Mouse (Mus musculus) midbrain, postnatal 0 days (tissue): ENCODE data around the gene Ccdc22. TPM values are rescaled to one million over a fixed set of nuclear protein-coding genes. Genes with fewer than 3 reads are reported as not detected.

Source experiments
- ATAC-seq: fragments of 200-750 bp; cut with Nextera tagmentation; 2 replicates; pipeline ENCODE4 v1.8.0; 2017; ENCODE audit warnings: moderate number of reproducible peaks, mild to moderate bottlenecking, moderate TSS enrichment, moderate library complexity; ENCODE audit not compliant: low FRiP score
- DNase-seq: peaks from one replicate; pipeline ENCODE4 v3.0.0-alpha.2; 2015; ENCODE audit warnings: low spot score
- H3K27ac ChIP-seq: fragments of 300-500 bp; sonication (generic); 2 replicates; pipeline ENCODE4 v1.5.1; 2014; ENCODE audit warnings: low read depth, mild to moderate bottlenecking, low read length, mixed read lengths
- H3K27me3 ChIP-seq: fragments of 300-500 bp; sonication (generic); 2 replicates; pipeline ENCODE4 v1.6.1; 2014; ENCODE audit warnings: low read length, control low read depth, mixed read lengths; ENCODE audit not compliant: insufficient read depth
- H3K36me3 ChIP-seq: fragments of 300-500 bp; sonication (generic); 2 replicates; pipeline ENCODE4 v1.6.1; 2014; ENCODE audit warnings: low read length, control low read depth, mixed read lengths; ENCODE audit not compliant: insufficient read depth
- H3K4me1 ChIP-seq: fragments of 300-500 bp; sonication (generic); 2 replicates; pipeline ENCODE4 v1.6.1; 2014; ENCODE audit warnings: mild to moderate bottlenecking, control low read depth, antibody characterized with exemption, low read length, mixed read lengths; ENCODE audit not compliant: insufficient read depth
- H3K4me2 ChIP-seq: fragments of 300-500 bp; sonication (generic); 2 replicates; pipeline ENCODE4 v1.6.1; 2014; ENCODE audit warnings: low read depth, mild to moderate bottlenecking, low read length, mixed read lengths; ENCODE audit not compliant: poor library complexity, severe bottlenecking
- H3K4me3 ChIP-seq: fragments of 300-500 bp; sonication (generic); 2 replicates; pipeline ENCODE4 v1.5.1; 2014; ENCODE audit warnings: low read depth, mild to moderate bottlenecking, low read length, moderate library complexity
- H3K9ac ChIP-seq: fragments of 300-500 bp; sonication (generic); replicated peaks from 2 replicates; pipeline ENCODE4 v1.6.1; 2014; ENCODE audit warnings: mild to moderate bottlenecking, low read length, moderate library complexity, mixed read lengths; ENCODE audit not compliant: poor library complexity, severe bottlenecking
- H3K9me3 ChIP-seq: fragments of 300-500 bp; sonication (generic); 2 replicates; pipeline ENCODE4 v1.6.1; 2016; ENCODE audit warnings: low read length, control low read depth
- CTCF ChIP-seq: IDR thresholded peaks from 2 replicates; pipeline ENCODE4 v1.5.1; 2016; ENCODE audit warnings: antibody characterized with exemption, mild to moderate bottlenecking
- WGBS: fragments of 180-500 bp; shearing (Covaris S2); extraction: QIAGEN DNeasy Blood & Tissue Kit; methylation state at CpG from one replicate; pipeline ENCODE4 v1.1.7; 2014; 5-methylcytosine and 5-hydroxymethylcytosine counted together
- polyA plus RNA-seq: library from polyadenylated mRNA; unstranded; fragments of >200 nt; fragmentation: Nextera tagmentation; extraction: Ambion mirVana; gene quantifications from 2 replicates; pipeline ENCODE4 v1.2.1, GENCODE M21; 2015
- total RNA-seq: library from RNA; depleted of rRNA; stranded (reverse); fragments of >200 nt; gene quantifications from 2 replicates; pipeline ENCODE4 v1.2.3, GENCODE M21; 2014

Gene Ccdc22
- total and polyA plus RNA-seq, 2 experiments from 2014 or later, result 20.0 to 32.3 TPM

GRCm38 (mm10) chrX:7572466-7572865, 32.9 kb downstream of the Ccdc22 start:
- peaks cover 4% of the 10 kb centered on the region; the same call in 1 of the 2 replicates for H3K4me1 ChIP-seq
- H3K4me2 ChIP-seq, result 0 out of 2 replicates have a peak overlapping the region, but pooled peaks have one; percentile 53
- H3K9me3 ChIP-seq, result no peaks in the 10 kb centered on the region

DNA sequence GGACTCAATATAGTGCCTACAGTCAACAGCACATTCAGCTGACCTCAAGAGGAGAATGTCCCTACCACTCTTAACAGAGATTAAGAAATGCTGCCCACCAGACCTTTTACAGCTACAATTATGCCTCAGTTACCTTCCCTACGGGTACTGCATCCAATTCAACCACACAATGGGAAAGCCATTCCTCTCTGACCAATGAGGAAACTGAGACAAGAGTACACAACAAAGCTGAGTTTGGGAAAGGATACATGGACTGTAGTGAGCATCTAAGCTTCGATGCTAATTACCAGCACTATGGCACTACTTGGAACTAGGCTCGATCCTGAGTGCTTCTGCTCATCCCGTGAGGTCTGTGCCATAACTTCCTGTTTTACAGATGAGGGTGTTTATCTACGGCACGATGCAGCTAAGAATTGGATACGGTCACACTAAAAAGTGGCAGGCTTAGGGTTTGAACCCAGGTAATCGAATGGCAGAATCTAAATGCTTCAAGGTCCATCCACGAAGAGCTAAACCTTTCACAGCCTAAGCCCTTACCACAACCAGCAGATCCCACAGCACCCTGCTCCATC, 33.7 kb downstream of the Ccdc22 start:
- H3K4me1 ChIP-seq, result peaks cover 4% of the 10 kb centered on the region; the same call in 1 of the 2 replicates
- no peak for ATAC-seq
- no peak overlapping the region for H3K27ac ChIP-seq
- no peaks in the 10 kb centered on the region for H3K27me3 ChIP-seq
- WGBS, result 91% methylated on average over 9 of the region's 9 CpGs
- no peak for TF ChIP-seq CTCF
- no peak overlapping the region for H3K4me2 ChIP-seq
- no peak for DNase-seq
- no peaks in the 10 kb centered on the region for H3K36me3 ChIP-seq
- H3K9ac ChIP-seq, result no peak overlapping the region
- no peak overlapping the region for H3K4me3 ChIP-seq
- H3K9me3 ChIP-seq, result no peaks in the 10 kb centered on the region

More at GRCm38 (mm10) chrX:7572466-7572865, 32.9 kb downstream of the Ccdc22 start:
- no peak overlapping the region for H3K27ac ChIP-seq
- TF ChIP-seq CTCF, result no peak
- WGBS, result 83% methylated on average over 10 of the region's 10 CpGs
- no peaks in the 10 kb centered on the region for H3K27me3 ChIP-seq
- ATAC-seq (no peak), DNase-seq (no peak)
- no peaks in the 10 kb centered on the region for H3K36me3 ChIP-seq
- no peak overlapping the region for H3K9ac ChIP-seq
- H3K4me3 ChIP-seq, result no peak overlapping the region

DNA sequence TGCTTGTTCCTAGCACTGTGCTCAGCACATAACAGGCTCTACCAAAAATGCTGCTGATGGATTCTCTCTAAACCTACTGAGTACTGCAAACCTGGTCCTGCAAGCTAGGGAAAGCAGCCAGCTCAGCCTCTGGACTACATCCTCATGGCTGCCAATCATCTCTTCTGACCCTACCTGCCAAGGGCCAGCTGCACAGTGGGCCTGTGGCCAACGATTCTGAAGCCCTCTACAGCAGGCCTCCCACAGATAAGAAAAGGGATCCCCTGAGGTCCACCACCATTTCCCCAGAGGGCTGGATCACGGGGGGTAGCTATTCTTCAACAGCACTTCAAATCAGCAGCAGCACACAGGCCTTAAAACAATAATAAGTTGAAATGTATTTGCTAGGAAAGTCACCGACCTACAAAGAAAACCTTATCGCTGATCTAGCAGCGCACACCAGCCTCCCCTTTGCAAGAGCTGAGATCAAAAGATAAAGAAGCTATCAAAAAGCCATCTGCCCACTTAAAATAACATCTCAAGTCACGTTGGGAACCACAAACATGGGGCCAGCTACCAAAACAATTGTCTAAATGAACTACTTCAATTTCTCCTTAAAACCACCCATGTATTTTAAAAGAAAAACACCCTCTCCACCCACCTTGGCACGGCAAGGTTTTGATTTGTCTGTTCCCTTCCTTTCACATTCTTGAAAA, 34.7 kb downstream of the Ccdc22 start:
- H3K9me3 ChIP-seq, result no peaks in the 10 kb centered on the region
- DNase-seq (no peak), ATAC-seq (no peak)
- no peak overlapping the region for H3K4me3 ChIP-seq
- no peak overlapping the region for H3K4me2 ChIP-seq
- WGBS, result 59% methylated on average over 7 of the region's 7 CpGs
- H3K9ac ChIP-seq, result no peak overlapping the region
- peaks cover 4% of the 10 kb centered on the region; the same call in 1 of the 2 replicates for H3K4me1 ChIP-seq
- no peak for TF ChIP-seq CTCF
- no peak overlapping the region for H3K27ac ChIP-seq
- H3K36me3 ChIP-seq, result no peaks in the 10 kb centered on the region
- H3K27me3 ChIP-seq, result no peaks in the 10 kb centered on the region

DNA sequence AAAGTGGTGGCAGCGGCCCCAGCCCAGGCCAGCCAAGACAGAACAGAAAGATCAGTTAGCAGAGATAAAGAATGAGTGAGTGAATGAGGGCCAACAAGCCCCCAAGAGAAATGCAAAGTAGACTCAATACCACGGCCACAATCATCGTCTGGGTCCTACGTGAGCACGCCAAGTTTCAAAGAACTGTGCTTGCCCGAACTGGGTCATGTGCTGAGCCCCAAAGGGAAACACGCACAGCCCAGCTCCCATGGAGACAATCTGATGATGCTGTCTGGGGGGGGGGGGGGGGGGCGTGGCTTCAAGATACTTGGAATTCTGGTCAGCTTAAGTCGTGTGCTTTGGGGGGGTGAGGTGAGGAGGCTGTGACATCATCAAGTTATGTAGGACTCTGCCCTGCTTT, 37.8 kb downstream of the Ccdc22 start:
- H3K9ac ChIP-seq, result no peak overlapping the region
- no peak overlapping the region for H3K4me3 ChIP-seq
- TF ChIP-seq CTCF, result no peak
- H3K4me2 ChIP-seq, result no peak overlapping the region
- WGBS, result 62% methylated on average over 8 of the region's 9 CpGs
- DNase-seq (no peak), ATAC-seq (no peak)
- H3K36me3 ChIP-seq, result no peaks in the 10 kb centered on the region
- no peaks in the 10 kb centered on the region for H3K9me3 ChIP-seq
- H3K27ac ChIP-seq, result no peak overlapping the region
- H3K27me3 ChIP-seq, result no peaks in the 10 kb centered on the region
- no peaks in the 10 kb centered on the region for H3K4me1 ChIP-seq

GRCm38 (mm10) chrX:7566352-7566751, 39.0 kb downstream of the Ccdc22 start:
- H3K27ac ChIP-seq, result no peak overlapping the region
- no peak overlapping the region for H3K4me3 ChIP-seq
- no peaks in the 10 kb centered on the region for H3K36me3 ChIP-seq
- no peak for ATAC-seq
- H3K4me1 ChIP-seq, result no peaks in the 10 kb centered on the region
- 81% methylated on average over 6 of the region's 6 CpGs for WGBS
- H3K9ac ChIP-seq, result no peak overlapping the region
- no peak overlapping the region for H3K4me2 ChIP-seq
- TF ChIP-seq CTCF, result no peak
- no peaks in the 10 kb centered on the region for H3K27me3 ChIP-seq
- H3K9me3 ChIP-seq, result no peaks in the 10 kb centered on the region
- no peak for DNase-seq

DNA sequence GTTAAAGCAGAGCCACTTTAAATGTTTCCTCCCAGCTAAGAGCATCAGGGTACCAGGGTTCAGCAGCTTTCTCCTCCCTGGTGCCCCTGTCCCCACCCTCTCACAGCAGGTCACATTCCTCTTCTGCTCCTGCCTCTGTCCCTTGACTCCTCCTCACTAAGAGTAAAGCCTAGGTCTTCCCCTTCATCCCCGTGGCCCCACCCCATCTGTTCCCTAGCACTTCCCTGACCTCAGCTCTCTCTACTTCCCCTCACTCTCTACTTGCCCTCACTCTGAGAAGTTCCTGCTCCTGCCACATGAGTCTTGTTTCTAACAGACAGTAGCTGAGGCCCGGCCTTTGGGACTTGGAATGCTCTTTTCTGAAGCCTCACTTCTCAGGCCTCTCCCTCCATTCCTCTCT, 42.2 kb downstream of the Ccdc22 start:
- Histone ChIP-seq H3K9me3 (no peaks in the 10 kb centered on the region), H3K4me3 (no peak overlapping the region), H3K4me2 (no peak overlapping the region), H3K9ac (no peak overlapping the region), H3K4me1 (no peaks in the 10 kb centered on the region), H3K27ac (no peak overlapping the region), H3K27me3 (no peaks in the 10 kb centered on the region), H3K36me3 (no peaks in the 10 kb centered on the region)
- no peak for TF ChIP-seq CTCF
- WGBS, result 30% methylated on average over 2 of the region's 2 CpGs
- no peak for DNase-seq
- no peak for ATAC-seq
